Mouse (Mus musculus) C2C12 (cell line): ENCODE results near the gene Sdc4. TPM values are rescaled to one million over a fixed set of nuclear protein-coding genes. Genes with fewer than 3 reads are reported as not detected.

Experiments used
- H3K27me3 ChIP-seq: one replicate; pipeline ENCODE4 v1.6.1; 2011; ENCODE audit not compliant: control insufficient read depth, insufficient read depth, insufficient read length
- H3K36me3 ChIP-seq: one replicate; pipeline ENCODE4 v1.6.1; 2011; ENCODE audit not compliant: control insufficient read depth, insufficient read depth
- H3K4me3 ChIP-seq: one replicate; pipeline ENCODE4 v1.5.1; 2011; ENCODE audit warnings: mild to moderate bottlenecking, control low read depth; ENCODE audit not compliant: poor library complexity, insufficient read depth, severe bottlenecking
- H3K79me2 ChIP-seq: one replicate; pipeline ENCODE4 v1.6.1; 2011; ENCODE audit not compliant: control insufficient read depth, insufficient read depth
- H3K79me3 ChIP-seq: one replicate; pipeline ENCODE4 v1.6.1; 2011; ENCODE audit warnings: low read depth, control low read depth
- H3ac ChIP-seq: one replicate; pipeline ENCODE3; 2011; ENCODE audit warnings: low read depth; ENCODE audit not compliant: control insufficient read depth, insufficient read length
- CEBPB ChIP-seq: IDR thresholded peaks from one replicate; pipeline ENCODE4 v1.6.1; 2011; ENCODE audit warnings: low read depth, mild to moderate bottlenecking, control low read depth, moderate library complexity
- CTCF ChIP-seq: IDR thresholded peaks from one replicate; pipeline ENCODE4 v1.5.1; 2011; ENCODE audit not compliant: control insufficient read depth, insufficient read depth, insufficient read length
- FOSL1 ChIP-seq: IDR thresholded peaks from one replicate; pipeline ENCODE4 v1.8.0; 2011; ENCODE audit warnings: mild to moderate bottlenecking, low read length; ENCODE audit not compliant: poor library complexity, insufficient read depth, severe bottlenecking
- MAX ChIP-seq: IDR thresholded peaks from one replicate; pipeline ENCODE4 v1.6.1; 2011; ENCODE audit warnings: mild to moderate bottlenecking, control low read depth
- MYOD1 ChIP-seq: IDR thresholded peaks from one replicate; pipeline ENCODE4 v1.6.1; 2011; ENCODE audit warnings: low read depth; ENCODE audit not compliant: control insufficient read depth, insufficient read length
- MYOG ChIP-seq: IDR thresholded peaks from one replicate; pipeline ENCODE4 v1.6.1; 2011; ENCODE audit not compliant: control insufficient read depth, insufficient read length; ENCODE audit errors: extremely low read depth
- USF1 ChIP-seq: IDR thresholded peaks from one replicate; pipeline ENCODE4 v1.6.1; 2011; ENCODE audit warnings: low read depth, mild to moderate bottlenecking, control low read depth, moderate library complexity
- polyA plus RNA-seq: library from polyadenylated mRNA; unstranded; fragments of >200 nt; fragmentation: generic; extraction: Trizol; gene quantifications from one replicate; pipeline ENCODE4 v1.2.1, GENCODE M21; 2012; ENCODE audit warnings: missing spikeins

Sdc4 gene
- polyA plus RNA-seq, 1 experiment: 124 TPM

DNA sequence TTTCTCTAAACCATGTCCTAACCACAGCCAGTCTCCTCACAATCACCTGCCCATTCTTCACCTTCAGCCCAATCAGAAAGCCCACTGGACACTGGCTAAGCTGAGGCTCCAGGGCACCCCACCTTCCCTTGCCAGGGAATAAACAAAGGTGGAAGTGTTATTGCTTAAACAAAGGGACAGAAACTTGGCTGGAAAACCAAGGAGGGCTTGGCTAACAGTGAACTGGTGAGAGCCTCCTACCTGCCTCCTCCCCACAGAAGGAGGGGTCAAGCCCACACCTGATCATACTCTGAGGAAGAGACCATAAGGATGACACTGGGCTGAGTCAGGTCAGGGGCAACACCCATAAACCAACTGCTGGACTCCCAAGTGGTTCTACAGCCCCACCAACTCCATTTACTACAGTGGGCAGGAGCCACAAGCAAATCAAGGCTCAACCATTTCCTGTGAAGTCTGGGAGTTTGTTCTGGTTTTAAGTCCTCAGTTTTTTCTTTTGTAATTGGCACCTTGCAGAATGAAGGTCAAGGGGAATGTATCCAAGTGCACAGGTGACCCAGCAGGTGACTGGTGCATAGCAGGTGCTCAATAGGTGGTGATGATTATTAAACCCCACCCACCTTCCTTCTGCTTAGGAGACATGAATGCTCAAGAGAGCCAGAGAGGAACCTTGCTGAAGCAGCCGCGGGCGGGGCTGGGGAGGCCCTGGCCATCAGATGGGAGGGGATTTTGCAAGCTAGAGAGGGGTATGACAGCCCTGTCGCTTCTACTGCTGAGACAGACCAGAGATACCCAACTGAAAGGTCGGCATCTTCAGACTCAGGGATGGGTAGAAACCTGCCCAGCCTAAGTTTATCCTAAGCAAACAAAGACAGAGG, 8.2 kb downstream of the Sdc4 start:
- TF ChIP-seq FOSL1 (no peak), MYOD1 (no peak), MAX (no peak), CEBPB (no peak)
- Histone ChIP-seq H3K4me3 (no peak overlapping the region), H3ac (no peak overlapping the region), H3K36me3 (peaks cover 21% of the 10 kb centered on the region), H3K79me3 (peaks cover 78% of the 10 kb centered on the region), H3K27me3 (no peaks in the 10 kb centered on the region), H3K79me2 (peaks cover 94% of the 10 kb centered on the region)

GRCm38 (mm10) chr2:164434681-164435080, 9.0 kb downstream of the Sdc4 start:
- no peaks in the 10 kb centered on the region for H3K27me3 ChIP-seq
- peaks cover 27% of the 10 kb centered on the region for H3K36me3 ChIP-seq
- TF ChIP-seq MAX: no peak
- no peak for TF ChIP-seq CTCF
- TF ChIP-seq USF1: no peak
- no peak for TF ChIP-seq FOSL1
- H3ac ChIP-seq: no peak overlapping the region
- H3K4me3 ChIP-seq: no peak overlapping the region
- H3K79me2 ChIP-seq: peaks cover 94% of the 10 kb centered on the region
- peaks cover 75% of the 10 kb centered on the region for H3K79me3 ChIP-seq

GRCm38 (mm10) chr2:164433278-164433895, 10.3 kb downstream of the Sdc4 start:
- H3ac ChIP-seq: peak overlapping the region; percentile 12
- peaks cover 94% of the 10 kb centered on the region for H3K79me2 ChIP-seq
- H3K79me3 ChIP-seq: peaks cover 70% of the 10 kb centered on the region
- TF ChIP-seq CEBPB (no peak), USF1 (peak; percentile 29), MYOG (no peak)
- peaks cover 40% of the 10 kb centered on the region for H3K36me3 ChIP-seq
- H3K4me3 ChIP-seq: no peak overlapping the region
- H3K27me3 ChIP-seq: no peaks in the 10 kb centered on the region

DNA sequence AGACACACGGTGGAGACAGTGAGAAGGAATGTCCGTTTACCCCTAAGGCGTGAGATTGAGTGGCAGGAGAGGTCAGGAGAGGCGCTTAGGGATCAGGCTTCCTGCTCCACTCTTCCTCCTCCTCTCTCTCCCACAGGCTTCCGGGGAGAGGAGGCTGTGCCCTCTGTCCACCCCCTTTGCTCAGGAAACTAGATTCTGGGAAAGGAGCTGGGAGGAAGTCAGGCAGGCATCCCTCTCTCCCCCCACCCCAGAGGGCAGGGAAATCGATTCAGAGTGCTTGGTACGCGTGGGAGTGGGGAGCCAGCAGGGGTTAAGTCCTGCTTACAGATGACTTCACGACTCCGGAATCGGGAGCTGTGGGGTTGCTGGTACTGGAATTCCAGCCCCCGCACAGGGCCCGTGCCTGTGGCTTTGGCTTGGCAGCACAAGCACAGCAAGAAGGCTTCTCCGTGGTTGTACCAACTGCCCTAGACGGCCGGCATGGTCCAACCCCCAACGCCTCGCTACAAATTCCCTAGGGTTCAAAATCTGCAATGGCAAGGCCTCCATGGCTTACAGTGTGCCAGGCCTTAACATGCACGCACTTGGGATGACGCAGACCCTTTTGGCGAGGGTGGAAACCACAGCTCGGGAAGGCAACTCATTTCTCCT, 11.0 kb downstream of the Sdc4 start:
- peaks cover 47% of the 10 kb centered on the region for H3K36me3 ChIP-seq
- peak overlapping the region; percentile 40 for H3ac ChIP-seq
- no peak overlapping the region for H3K4me3 ChIP-seq
- peaks cover 94% of the 10 kb centered on the region for H3K79me2 ChIP-seq
- no peaks in the 10 kb centered on the region for H3K27me3 ChIP-seq
- TF ChIP-seq FOSL1 (peak; percentile 5), USF1 (no peak), MAX (peak; percentile 77), CTCF (no peak)
- H3K79me3 ChIP-seq: peaks cover 63% of the 10 kb centered on the region

GRCm38 (mm10) chr2:164431676-164432465, 11.8 kb downstream of the Sdc4 start:
- Histone ChIP-seq H3K4me3 (no peak overlapping the region), H3K79me3 (peaks cover 55% of the 10 kb centered on the region), H3K27me3 (no peaks in the 10 kb centered on the region), H3K79me2 (peaks cover 86% of the 10 kb centered on the region), H3ac (peak overlapping the region; percentile 40), H3K36me3 (peaks cover 55% of the 10 kb centered on the region)
- TF ChIP-seq CEBPB (no peak), USF1 (no peak), MAX (no peak), FOSL1 (peak; percentile 32), MYOD1 (peak; percentile 4), MYOG (no peak), CTCF (no peak)
